Mouse (Mus musculus) left cerebral cortex, postnatal 36 days (tissue): Measurements from ENCODE around the gene Rpp21. TPM values are rescaled to one million over a fixed set of nuclear protein-coding genes. Genes with fewer than 3 reads are reported as not detected.

Experiments
- DNase-seq, 2 experiments: peaks; one replicate each; pipeline ENCODE4 v3.0.0; 2021 to 2022; ENCODE audit warnings: low spot score in 2 of 2, mixed read lengths in 1 of 2
- intact Hi-C: fragments of 180-260 bp; cut with DNase I; formaldehyde crosslinking; loops from one replicate; pipeline ENCODE4 v1.15.1; 2025
- total RNA-seq, 2 experiments: library from RNA; stranded (reverse); gene quantifications; 2 replicates each; pipeline ENCODE4 v1.2.3; 2021

Gene Rpp21
- total RNA-seq = 10 to 100 TPM; 35.7 to 39.5 TPM

DNA sequence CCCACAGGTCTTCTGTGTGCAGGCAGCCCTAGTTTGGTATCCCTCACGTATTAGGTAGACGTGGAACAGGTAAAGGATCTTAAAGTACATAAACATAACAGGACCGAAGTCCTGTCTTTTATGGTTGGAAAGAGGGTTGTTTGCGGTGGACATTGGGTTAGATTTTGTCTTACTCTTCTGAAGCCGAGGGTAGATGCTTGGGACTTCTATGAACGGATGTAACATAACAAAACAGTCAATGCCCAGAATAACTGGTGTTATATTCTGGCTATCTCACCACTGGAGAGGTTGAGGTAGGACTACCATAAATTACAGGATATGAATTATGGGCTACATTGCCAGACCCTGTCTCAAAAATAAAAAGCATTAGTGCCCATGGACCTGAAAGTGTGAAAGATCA is at the start of gene Rpp21:
Rpp21 (minus strand) TSS at position 101 of the 400 bp plus-strand sequence.
- no peak for DNase-seq
- intact Hi-C loops = loop anchor here (1.0 kb wide), 1 partner anchor 13 kb away; no protein-coding TSS in a partner anchor

DNA sequence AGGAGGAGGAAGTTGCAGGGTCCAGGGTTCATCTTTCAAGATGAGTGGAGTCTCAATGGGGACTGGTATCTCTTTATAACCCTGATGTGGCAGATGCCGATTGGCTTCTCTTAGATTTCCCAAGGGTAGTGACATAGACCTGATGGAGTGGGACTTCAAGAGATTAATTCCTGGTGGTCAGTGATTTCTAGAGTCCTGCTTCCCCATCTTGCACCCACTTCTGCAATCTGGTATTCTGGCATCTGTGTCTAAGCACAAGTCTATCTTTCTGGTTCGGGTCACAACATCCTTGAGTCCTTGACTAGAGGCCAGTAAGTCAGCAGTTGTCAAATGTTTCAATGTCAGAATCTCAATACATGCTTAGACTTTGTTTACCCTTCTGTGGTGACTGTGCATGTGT is 28.5 kb upstream of the Rpp21 start, which contains the start of gene H2-M10.2:
H2-M10.2 (minus strand) TSS at position 101 of the 400 bp plus-strand sequence.
- no peak for DNase-seq
- intact Hi-C loops = no loop called here

DNA sequence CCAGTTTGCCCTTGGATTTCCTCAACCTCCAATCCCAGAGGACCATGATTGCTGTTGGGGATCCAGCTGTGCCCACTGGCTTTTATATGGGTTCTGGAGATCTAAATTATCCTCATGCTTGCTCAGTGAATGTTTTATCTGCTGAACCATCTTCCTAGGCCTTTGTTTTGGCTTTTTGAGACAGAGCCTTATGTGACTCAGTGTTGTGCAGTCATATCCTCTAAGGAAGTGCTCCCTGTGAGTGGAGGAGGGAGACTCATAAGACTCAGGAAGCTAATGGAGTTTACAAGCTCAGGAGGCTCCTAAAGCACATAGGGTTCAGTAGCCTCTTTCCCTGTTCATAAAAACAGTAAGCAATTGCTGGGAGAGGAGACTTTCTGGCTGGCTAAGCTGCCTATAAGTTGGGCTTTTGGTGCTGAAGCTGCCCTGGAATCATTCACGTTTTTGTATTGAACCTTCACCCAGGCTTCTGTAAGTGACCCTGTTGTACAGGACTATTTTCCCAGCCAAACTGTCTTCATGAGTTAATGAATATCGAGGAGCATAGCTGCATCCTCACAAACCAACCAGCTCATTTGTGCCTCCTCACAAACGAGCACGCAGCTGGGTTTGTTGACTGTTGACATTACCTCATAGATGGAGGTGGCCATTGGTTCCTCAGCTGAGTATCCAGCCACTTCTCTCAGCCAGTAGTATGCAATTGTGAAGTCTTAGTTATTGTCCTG is 23.8 kb upstream of the Rpp21 start:
- no peak for DNase-seq
- intact Hi-C loops = no loop called here

GRCm38 (mm10) chr17:36274776-36275175 is 16.9 kb upstream of the Rpp21 start:
- no peak for DNase-seq
- intact Hi-C loops = no loop called here

- DNase-seq = no peak
- intact Hi-C loops = no loop called here
These were observed 15.9 kb upstream of the Rpp21 start for GRCm38 (mm10) chr17:36273796-36274195.

DNA sequence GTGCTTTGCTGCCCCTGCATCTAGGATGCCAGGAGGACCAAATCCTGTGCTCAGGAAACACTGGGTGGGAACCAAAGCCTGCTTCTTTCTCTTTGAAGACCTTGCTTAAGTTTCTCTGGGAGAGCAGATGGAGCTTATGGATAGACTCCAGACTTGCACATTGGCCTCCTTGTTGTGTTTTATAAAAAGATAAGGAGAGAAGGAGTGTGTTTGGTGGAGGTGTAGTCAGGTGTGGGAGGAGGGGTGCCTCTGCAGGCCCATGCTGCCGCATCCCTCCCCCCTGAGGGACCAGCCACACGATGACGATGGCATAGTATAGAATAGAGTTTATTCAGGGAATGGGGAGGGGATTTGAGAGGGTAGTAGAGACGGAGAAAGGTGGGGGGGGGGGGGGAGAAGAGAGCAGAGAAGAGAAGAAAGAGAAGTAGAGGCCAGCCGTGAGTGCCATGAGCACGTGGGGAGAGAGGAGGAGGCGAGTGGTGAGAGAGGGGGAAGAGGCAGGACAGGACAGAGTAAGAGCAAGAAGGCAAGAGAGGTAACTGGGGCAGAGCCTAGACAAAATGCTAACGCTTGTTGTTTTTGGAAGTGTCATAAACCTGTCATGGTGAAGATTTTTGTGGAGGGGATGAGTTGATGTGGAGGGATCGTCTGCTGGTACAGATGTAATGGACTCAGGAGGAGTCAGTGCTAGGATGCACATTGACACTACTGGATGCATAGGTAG is 14.9 kb upstream of the Rpp21 start:
- DNase-seq = no peak
- intact Hi-C loops = no loop called here

- peak; percentile 94 for DNase-seq
- intact Hi-C loops = loop anchor here (1.0 kb wide), 1 partner anchor 14 kb away; no protein-coding TSS in a partner anchor
These were observed 13.9 kb upstream of the Rpp21 start, which contains the start of gene Trim39 for GRCm38 (mm10) chr17:36271586-36272256. TSS of gene Trim39 (minus strand) at chr17:36272247.

GRCm38 (mm10) chr17:36270956-36271585 is 13.2 kb upstream of the Rpp21 start:
- intact Hi-C loops = loop anchor here (1.0 kb wide), 1 partner anchor 14 kb away; no protein-coding TSS in a partner anchor
- DNase-seq = peak; percentile 95 to 96

DNA sequence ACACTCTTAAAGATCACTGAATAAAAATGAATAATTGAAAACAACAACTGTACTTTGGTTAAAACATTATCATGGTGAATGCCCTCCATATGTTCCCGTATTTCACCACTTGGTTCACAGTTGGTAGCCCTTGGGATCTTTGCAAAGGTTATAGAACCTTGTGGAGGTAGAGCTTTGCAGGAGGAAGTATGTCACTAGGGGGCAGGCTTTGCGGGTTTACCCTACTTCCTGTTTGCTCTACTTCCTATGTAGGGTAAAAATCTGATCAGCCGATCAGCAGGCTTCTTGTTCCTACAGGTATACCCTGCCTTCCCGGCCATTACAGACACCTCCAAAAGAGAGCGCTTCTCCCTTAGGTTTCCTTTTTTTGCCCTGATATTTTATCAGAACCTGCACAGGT is 8.0 kb upstream of the Rpp21 start:
- intact Hi-C loops = no loop called here
- DNase-seq = no peak

DNA sequence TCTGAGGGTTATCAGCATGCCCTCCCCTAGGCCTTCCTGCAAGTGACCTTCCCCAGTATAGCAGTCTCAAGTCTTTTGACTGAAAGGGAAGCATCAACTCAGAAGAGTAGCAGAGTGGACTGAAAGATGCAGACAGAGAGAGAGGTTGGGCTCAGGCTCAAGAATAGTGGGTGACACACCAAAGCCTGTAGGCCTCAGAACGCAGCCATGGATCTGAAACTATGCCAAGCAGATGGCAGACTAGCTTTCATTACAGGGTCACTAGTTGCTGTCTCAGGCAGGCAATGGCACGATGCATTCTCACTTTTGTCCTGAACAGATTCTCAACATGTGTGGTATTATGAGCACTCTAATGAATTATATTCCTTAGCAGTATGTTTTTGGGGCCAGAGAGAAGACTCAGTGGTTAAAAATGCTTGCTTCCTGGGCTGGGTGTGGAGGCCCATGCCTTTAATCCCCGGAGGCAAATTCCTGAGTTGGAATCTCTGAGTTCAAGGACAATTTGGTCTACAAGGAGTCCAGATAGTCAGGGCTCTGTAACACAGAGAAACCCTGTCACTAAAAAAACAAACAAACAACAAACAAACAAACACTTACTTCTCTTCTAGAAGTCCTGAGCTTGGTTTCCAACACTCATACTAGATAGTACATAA is 6.5 kb upstream of the Rpp21 start:
- intact Hi-C loops = no loop called here
- no peak for DNase-seq

GRCm38 (mm10) chr17:36261511-36262166 is 3.8 kb upstream of the Rpp21 start:
- intact Hi-C loops = no loop called here
- DNase-seq = no peak

- intact Hi-C loops = loop anchor here (1.0 kb wide), 1 partner anchor 14 kb away; no protein-coding TSS in a partner anchor
- peak; percentile 85 to 86 for DNase-seq
These were observed 475 bp downstream of the Rpp21 start for GRCm38 (mm10) chr17:36257241-36257947.

- DNase-seq = no peak
- intact Hi-C loops = no loop called here
These were observed 4.7 kb downstream of the Rpp21 start for GRCm38 (mm10) chr17:36253087-36253600.

DNA sequence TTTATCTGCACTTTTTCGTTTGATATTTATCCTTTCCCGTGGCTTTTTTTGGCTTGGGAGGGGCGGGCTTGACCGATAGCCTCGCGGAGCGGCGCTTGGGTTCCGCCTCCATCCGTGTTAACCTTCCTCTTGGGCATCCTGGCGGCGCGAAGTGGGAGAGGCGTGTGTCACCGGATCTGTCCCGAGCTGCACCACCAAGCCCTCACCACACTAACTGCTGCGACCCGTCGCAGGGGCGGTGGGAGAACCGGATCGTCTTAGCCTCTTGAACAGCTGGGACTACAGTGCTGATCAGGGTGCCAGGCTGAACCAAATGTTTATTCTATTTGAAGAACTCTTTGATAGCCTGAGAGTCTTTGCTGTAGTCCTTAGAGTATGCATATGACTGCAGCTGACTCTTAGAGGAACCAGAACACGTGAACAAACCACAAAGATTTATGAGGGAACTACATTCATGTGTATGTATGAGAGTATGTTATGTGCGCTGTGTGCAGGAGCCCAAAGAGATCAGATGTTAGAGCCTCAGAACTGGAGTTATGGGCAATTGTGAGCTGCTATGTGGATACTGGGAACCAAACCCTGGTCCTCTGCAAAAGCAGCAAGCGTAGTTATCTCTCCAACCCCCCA is 5.5 kb downstream of the Rpp21 start:
- intact Hi-C loops = no loop called here
- no peak for DNase-seq

DNA sequence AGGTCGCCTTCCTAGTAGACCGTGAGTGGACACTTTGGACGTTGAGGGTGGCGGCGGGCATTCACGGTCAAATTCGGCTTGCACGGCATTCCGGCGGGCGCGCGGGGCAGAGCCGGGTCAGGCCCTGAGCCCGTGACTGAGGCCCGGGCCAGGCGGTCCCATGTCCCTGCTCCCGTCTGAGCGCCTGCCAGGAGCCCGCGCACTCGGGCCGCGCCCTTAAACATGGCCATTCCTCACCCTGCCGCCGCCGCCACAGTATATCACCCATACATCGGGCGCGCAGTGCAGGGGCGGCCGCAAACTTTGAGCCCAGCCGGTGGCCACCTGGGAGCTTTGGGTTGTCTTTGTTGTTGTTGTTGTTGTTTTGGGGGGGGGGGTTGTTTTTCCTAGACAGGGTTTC is 9.0 kb downstream of the Rpp21 start:
- intact Hi-C loops = no loop called here
- no peak for DNase-seq

DNA sequence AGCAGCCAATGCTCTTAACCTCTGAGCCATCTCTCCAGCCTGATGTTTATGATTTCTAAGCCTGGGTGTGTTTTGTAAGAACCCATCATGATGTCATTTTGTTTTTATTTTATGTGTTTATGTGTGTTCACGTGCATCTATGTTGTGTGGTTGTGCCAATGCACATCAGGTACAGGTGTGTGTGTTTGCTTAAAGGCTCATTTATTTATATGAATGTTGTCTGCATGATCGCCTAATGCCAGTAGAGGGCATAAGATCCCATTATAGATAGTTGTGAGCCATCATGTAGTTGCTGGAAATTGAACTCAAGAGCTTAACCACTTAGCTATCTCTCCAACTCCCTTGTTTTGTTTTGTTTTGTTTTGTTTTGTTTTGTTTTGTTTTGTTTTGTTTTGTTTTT is 12.1 kb downstream of the Rpp21 start:
- intact Hi-C loops = no loop called here
- no peak for DNase-seq

- no peak for DNase-seq
- intact Hi-C loops = no loop called here
These were observed 13.8 kb downstream of the Rpp21 start for GRCm38 (mm10) chr17:36244031-36244430.
